Mouse (Mus musculus): ENCODE results near the gene Tnk2. TPM values are rescaled to one million over a fixed set of nuclear protein-coding genes. Genes with fewer than 3 reads are reported as not detected.

Tnk2 gene
- polyA plus RNA-seq, 1 experiment = 35.0 TPM

GRCm38 (mm10) chr16:32666671-32667551 is 23.2 kb downstream of the Tnk2 start:
- H3K79me2 ChIP-seq (ENCODE audit: control insufficient read depth, insufficient read depth) = peaks cover 7% of the 10 kb centered on the region
- H3ac ChIP-seq (ENCODE audit: control insufficient read depth, insufficient read length) = no peak overlapping the region
- H3K36me3 ChIP-seq (ENCODE audit: control insufficient read depth, insufficient read depth) = no peaks in the 10 kb centered on the region
- no peak for TF ChIP-seq MYOD1 (IDR thresholded peaks at IDR 0.05; ENCODE audit: control insufficient read depth in 1 of 3, insufficient read length in 2 of 3, low read depth in 2 of 3)
- TF ChIP-seq POLR2AphosphoS2 (IDR thresholded peaks at IDR 0.05; ENCODE audit: insufficient read length, low read depth) = no peak
- TF ChIP-seq TCF12 (IDR thresholded peaks at IDR 0.05; ENCODE audit: insufficient read depth, poor library complexity, severe bottlenecking) = no peak
- no peaks in the 10 kb centered on the region for H3K27me3 ChIP-seq (ENCODE audit: control insufficient read depth, insufficient read depth, insufficient read length)
- peak overlapping the region; percentile 41 for H3K4me2 ChIP-seq (ENCODE audit: low read depth)
- H3K4me3 ChIP-seq = no peak overlapping the region

- H3ac ChIP-seq (ENCODE audit: control insufficient read depth, insufficient read length) = no peak overlapping the region
- H3K27me3 ChIP-seq (ENCODE audit: control insufficient read depth, insufficient read depth, insufficient read length) = no peaks in the 10 kb centered on the region
- H3K4me3 ChIP-seq = no peak overlapping the region
- H3K36me3 ChIP-seq (ENCODE audit: control insufficient read depth, insufficient read depth) = no peaks in the 10 kb centered on the region
- peak overlapping the region; percentile 40 for H3K4me2 ChIP-seq (ENCODE audit: low read depth)
- peaks cover 1% of the 10 kb centered on the region for H3K79me2 ChIP-seq (ENCODE audit: control insufficient read depth, insufficient read depth)
- TF ChIP-seq TCF12 (IDR thresholded peaks at IDR 0.05; ENCODE audit: insufficient read depth, poor library complexity, severe bottlenecking) (peak; percentile 6), MAX (IDR thresholded peaks at IDR 0.05; ENCODE audit: low read depth) (no peak), POLR2A (IDR thresholded peaks at IDR 0.05; ENCODE audit: insufficient read length, low read depth) (no peak), MYOD1 (IDR thresholded peaks at IDR 0.05; ENCODE audit: control insufficient read depth in 1 of 3, insufficient read length in 2 of 3, low read depth in 2 of 3) (peak; percentile 31 to 90 (median 81)), MYOG (IDR thresholded peaks at IDR 0.05; ENCODE audit: control insufficient read depth in 1 of 3, insufficient read depth in 1 of 3, insufficient read length in 2 of 3, low read depth in 2 of 3) (peak in 1 of 3 experiments; percentile 50)
Observed at GRCm38 (mm10) chr16:32667552-32667872, 23.8 kb downstream of the Tnk2 start.

- Histone ChIP-seq H3K4me2 (ENCODE audit: low read depth) (peak overlapping the region; percentile 40), H3K79me2 (ENCODE audit: control insufficient read depth, insufficient read depth) (no peaks in the 10 kb centered on the region), H3K36me3 (ENCODE audit: control insufficient read depth, insufficient read depth) (no peaks in the 10 kb centered on the region), H3ac (ENCODE audit: control insufficient read depth, insufficient read length) (no peak overlapping the region), H3K27me3 (ENCODE audit: control insufficient read depth, insufficient read depth, insufficient read length) (no peaks in the 10 kb centered on the region), H3K4me3 (no peak overlapping the region)
- TF ChIP-seq MYOD1 (IDR thresholded peaks at IDR 0.05; ENCODE audit: control insufficient read depth in 1 of 3, insufficient read length in 2 of 3, low read depth in 2 of 3) (peak in 2 of 3 experiments; percentile 59 to 69), MYOG (IDR thresholded peaks at IDR 0.05; ENCODE audit: control insufficient read depth in 1 of 3, insufficient read depth in 1 of 3, insufficient read length in 2 of 3, low read depth in 2 of 3) (peak in 2 of 3 experiments; percentile 26 to 58), POLR2A (IDR thresholded peaks at IDR 0.05; ENCODE audit: insufficient read length, low read depth) (no peak)
Observed at GRCm38 (mm10) chr16:32668030-32668429, 24.4 kb downstream of the Tnk2 start.

- Histone ChIP-seq H3ac (ENCODE audit: control insufficient read depth, insufficient read length) (no peak overlapping the region), H3K4me3 (no peak overlapping the region), H3K36me3 (ENCODE audit: control insufficient read depth, insufficient read depth) (no peaks in the 10 kb centered on the region), H3K79me2 (ENCODE audit: control insufficient read depth, insufficient read depth) (no peaks in the 10 kb centered on the region), H3K4me2 (ENCODE audit: low read depth) (peak overlapping the region; percentile 40), H3K27me3 (ENCODE audit: control insufficient read depth, insufficient read depth, insufficient read length) (no peaks in the 10 kb centered on the region)
- no peak for TF ChIP-seq POLR2A (IDR thresholded peaks at IDR 0.05; ENCODE audit: insufficient read length, low read depth)
- no peak for TF ChIP-seq MYOD1 (IDR thresholded peaks at IDR 0.05; ENCODE audit: control insufficient read depth in 1 of 3, insufficient read length in 2 of 3, low read depth in 2 of 3)
- TF ChIP-seq E2F4 (IDR thresholded peaks at IDR 0.05; ENCODE audit: insufficient read depth) = no peak
- no peak for TF ChIP-seq CEBPB (IDR thresholded peaks at IDR 0.05; ENCODE audit: insufficient read depth, poor library complexity, severe bottlenecking)
- TF ChIP-seq SRF (IDR thresholded peaks at IDR 0.05; ENCODE audit: control insufficient read depth, insufficient read length, low read depth) = no peak
- TF ChIP-seq POLR2AphosphoS2 (IDR thresholded peaks at IDR 0.05; ENCODE audit: insufficient read length, low read depth) = no peak
- TF ChIP-seq MAX (IDR thresholded peaks at IDR 0.05; ENCODE audit: low read depth) = no peak
- TF ChIP-seq MYOG (IDR thresholded peaks at IDR 0.05; ENCODE audit: control insufficient read depth in 1 of 3, insufficient read depth in 1 of 3, insufficient read length in 2 of 3, low read depth in 2 of 3) = no peak
- no peak for TF ChIP-seq USF1 (IDR thresholded peaks at IDR 0.05; ENCODE audit: low read depth)
- no peak for TF ChIP-seq TCF3 (IDR thresholded peaks at IDR 0.05; ENCODE audit: insufficient read length, low read depth)
- no peak for TF ChIP-seq REST (IDR thresholded peaks at IDR 0.05; ENCODE audit: insufficient read depth, insufficient read length)
- TF ChIP-seq TCF12 (IDR thresholded peaks at IDR 0.05; ENCODE audit: insufficient read depth, poor library complexity, severe bottlenecking) = no peak
Observed at GRCm38 (mm10) chr16:32668472-32668871, 24.8 kb downstream of the Tnk2 start.

GRCm38 (mm10) chr16:32669243-32669642 is 25.6 kb downstream of the Tnk2 start:
- H3K4me2 ChIP-seq (ENCODE audit: low read depth) = no peak overlapping the region
- no peaks in the 10 kb centered on the region for H3K36me3 ChIP-seq (ENCODE audit: control insufficient read depth, insufficient read depth)
- H3K27me3 ChIP-seq (ENCODE audit: control insufficient read depth, insufficient read depth, insufficient read length) = no peaks in the 10 kb centered on the region
- no peaks in the 10 kb centered on the region for H3K79me2 ChIP-seq (ENCODE audit: control insufficient read depth, insufficient read depth)
- H3ac ChIP-seq (ENCODE audit: control insufficient read depth, insufficient read length) = no peak overlapping the region
- no peak for TF ChIP-seq E2F4 (IDR thresholded peaks at IDR 0.05; ENCODE audit: insufficient read depth)
- no peak for TF ChIP-seq TCF12 (IDR thresholded peaks at IDR 0.05; ENCODE audit: insufficient read depth, poor library complexity, severe bottlenecking)
- TF ChIP-seq MYOD1 (IDR thresholded peaks at IDR 0.05; ENCODE audit: control insufficient read depth in 1 of 3, insufficient read length in 2 of 3, low read depth in 2 of 3) = no peak
- TF ChIP-seq TCF3 (IDR thresholded peaks at IDR 0.05; ENCODE audit: insufficient read length, low read depth) = no peak
- no peak for TF ChIP-seq MYOG (IDR thresholded peaks at IDR 0.05; ENCODE audit: control insufficient read depth in 1 of 3, insufficient read depth in 1 of 3, insufficient read length in 2 of 3, low read depth in 2 of 3)
- no peak for TF ChIP-seq MAX (IDR thresholded peaks at IDR 0.05; ENCODE audit: low read depth)
- H3K4me3 ChIP-seq = no peak overlapping the region

Measured in myocyte (in vitro differentiated cells).